Mouse (Mus musculus) limb, embryonic 14.5 days (tissue): ENCODE measurements around the gene Gm9508. TPM values are rescaled to one million over a fixed set of nuclear protein-coding genes. Genes with fewer than 3 reads are reported as not detected.

Experiments used
- ATAC-seq: fragments of 200-750 bp; cut with Nextera tagmentation; 2 replicates; pipeline ENCODE4 v1.8.0; 2017; ENCODE audit warnings: low read depth, moderate number of reproducible peaks, moderate TSS enrichment; ENCODE audit not compliant: low FRiP score
- DNase-seq: peaks from one replicate; pipeline ENCODE4 v3.0.0-alpha.2; 2015; ENCODE audit warnings: low spot score
- H3K27ac ChIP-seq: fragments of 300-500 bp; sonication (generic); replicated peaks from 2 replicates; pipeline ENCODE4 v1.5.1; 2014; ENCODE audit warnings: low read depth, mild to moderate bottlenecking, low read length, moderate library complexity, mixed read lengths
- H3K27me3 ChIP-seq: fragments of 300-500 bp; sonication (generic); 2 replicates; pipeline ENCODE4 v1.6.1; 2014; ENCODE audit warnings: low read length, mixed read lengths; ENCODE audit not compliant: control insufficient read depth, insufficient read depth
- H3K36me3 ChIP-seq: fragments of 300-500 bp; sonication (generic); 2 replicates; pipeline ENCODE4 v1.6.1; 2014; ENCODE audit warnings: mild to moderate bottlenecking, low read length, moderate library complexity, mixed read lengths; ENCODE audit not compliant: control insufficient read depth, insufficient read depth
- H3K4me1 ChIP-seq: fragments of 300-500 bp; sonication (generic); 2 replicates; pipeline ENCODE4 v1.6.1; 2014; ENCODE audit warnings: antibody characterized with exemption, low read length, mixed read lengths; ENCODE audit not compliant: control insufficient read depth, insufficient read depth
- H3K4me2 ChIP-seq: fragments of 300-500 bp; sonication (generic); replicated peaks from 2 replicates; pipeline ENCODE4 v1.6.1; 2014; ENCODE audit warnings: low read depth, mild to moderate bottlenecking, low read length, moderate library complexity; ENCODE audit not compliant: severe bottlenecking
- H3K4me3 ChIP-seq: fragments of 300-500 bp; sonication (generic); replicated peaks from 2 replicates; pipeline ENCODE4 v1.5.1; 2014; ENCODE audit warnings: low read length
- H3K9ac ChIP-seq: fragments of 300-500 bp; sonication (generic); 2 replicates; pipeline ENCODE4 v1.6.1; 2014; ENCODE audit warnings: mild to moderate bottlenecking, low read depth, low read length, moderate library complexity; ENCODE audit not compliant: severe bottlenecking
- H3K9me3 ChIP-seq: fragments of 300-500 bp; sonication (generic); 2 replicates; pipeline ENCODE4 v1.6.1; 2016; ENCODE audit warnings: low read length; ENCODE audit not compliant: control insufficient read depth
- POLR2A ChIP-seq: fragments of 200-500 bp; IDR thresholded peaks from 2 replicates; pipeline ENCODE4 v1.8.0; 2012; ENCODE audit warnings: inconsistent platforms, mild to moderate bottlenecking, moderate library complexity, borderline replicate concordance; ENCODE audit not compliant: insufficient read depth, insufficient read length; ENCODE audit errors: extremely low read depth
- WGBS: fragments of 180-500 bp; shearing (Covaris S2); extraction: QIAGEN DNeasy Blood & Tissue Kit; methylation state at CpG from one replicate; pipeline ENCODE4 v1.1.7; 2014; 5-methylcytosine and 5-hydroxymethylcytosine counted together
- polyA plus RNA-seq, 2 experiments: library from polyadenylated mRNA; depleted of rRNA in 1 of 2; stranded (reverse) in 1 of 2; unstranded in 1 of 2; fragments of >200 nt; fragmentation: Nextera tagmentation in 1 of 2; extraction: Ambion mirVana in 1 of 2; gene quantifications; 2 replicates each; pipeline versions ENCODE4 v1.2.1 to v1.2.3; 2012 to 2014

Gm9508 gene
- polyA plus RNA-seq, 2 experiments, result not detected

- DNase-seq, result no peak
- Histone ChIP-seq H3K36me3 (peaks cover 37% of the 10 kb centered on the region), H3K27me3 (no peaks in the 10 kb centered on the region), H3K27ac (no peak overlapping the region), H3K4me3 (no peak overlapping the region), H3K4me1 (no peaks in the 10 kb centered on the region), H3K4me2 (no peak overlapping the region), H3K9ac (no peak overlapping the region), H3K9me3 (no peaks in the 10 kb centered on the region)
- ATAC-seq, result no peak
- WGBS, result 86% methylated on average over 8 of the region's 8 CpGs
- no peak for TF ChIP-seq POLR2A
Observed at GRCm38 (mm10) chr10:77647901-77648300, 49.1 kb downstream of the Gm9508 start.

DNA sequence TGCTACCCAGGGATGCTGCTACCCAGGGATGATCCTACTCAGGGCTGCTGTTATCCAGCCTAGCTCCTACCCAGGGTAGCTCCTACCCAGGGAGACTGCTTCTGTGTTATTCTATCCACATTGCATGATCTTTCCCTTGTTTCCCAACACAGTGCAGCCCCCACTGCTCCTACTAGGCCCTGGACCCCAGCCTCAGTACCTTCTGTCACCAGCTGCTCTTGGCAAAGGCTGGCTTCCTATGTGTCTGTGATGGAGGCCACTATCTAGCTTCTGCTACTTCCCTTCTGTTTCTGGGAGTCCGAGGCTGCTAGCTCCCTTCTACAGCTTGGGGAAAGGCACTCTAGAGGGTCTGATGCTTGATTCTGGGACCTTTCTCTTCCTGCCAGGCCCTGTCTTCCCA lies 49.6 kb downstream of the Gm9508 start:
- no peak overlapping the region for H3K27ac ChIP-seq
- ATAC-seq (no peak), DNase-seq (no peak)
- H3K36me3 ChIP-seq, result peaks cover 41% of the 10 kb centered on the region
- no peaks in the 10 kb centered on the region for H3K9me3 ChIP-seq
- 88% methylated on average over 1 of the region's 1 CpGs for WGBS
- no peak overlapping the region for H3K4me2 ChIP-seq
- H3K4me3 ChIP-seq, result no peak overlapping the region
- no peak for TF ChIP-seq POLR2A
- H3K4me1 ChIP-seq, result no peaks in the 10 kb centered on the region
- H3K27me3 ChIP-seq, result no peaks in the 10 kb centered on the region
- H3K9ac ChIP-seq, result no peak overlapping the region

Other genes with a start within 250 kb of the Gm9508 start
- gene Fam207a, start 181.4 kb downstream of the Gm9508 start, polyA plus RNA-seq (2012; rRNA removed), result 35.5 and 38.6 TPM in 2 replicates
- gene Fam207a, start 181.4 kb downstream of the Gm9508 start, polyA plus RNA-seq (2014; fragmentation: Nextera tagmentation; extraction: Ambion mirVana), result 40.6 and 41.7 TPM in 2 replicates
- 2.7 and 2.9 TPM in 2 replicates for gene Itgb2, start 167.0 kb downstream of the Gm9508 start, polyA plus RNA-seq (2012; rRNA removed)
- gene Itgb2, start 167.0 kb downstream of the Gm9508 start, polyA plus RNA-seq (2014; fragmentation: Nextera tagmentation; extraction: Ambion mirVana), result 2.5 and 3.7 TPM in 2 replicates
- 117 and 122 TPM in 2 replicates for gene Pttg1ip, start 115.5 kb downstream of the Gm9508 start, polyA plus RNA-seq (2012; rRNA removed)
- gene Pttg1ip, start 115.5 kb downstream of the Gm9508 start, polyA plus RNA-seq (2014; fragmentation: Nextera tagmentation; extraction: Ambion mirVana), result 138 and 147 TPM in 2 replicates
- gene Sumo3, start 91.1 kb downstream of the Gm9508 start, polyA plus RNA-seq (2012; rRNA removed), result 466 and 472 TPM in 2 replicates
- 328 and 351 TPM in 2 replicates for gene Sumo3, start 91.1 kb downstream of the Gm9508 start, polyA plus RNA-seq (2014; fragmentation: Nextera tagmentation; extraction: Ambion mirVana)
- 1.8 and 8.4 TPM in 2 replicates for gene Gm49325, start 91.0 kb downstream of the Gm9508 start, polyA plus RNA-seq (2012; rRNA removed)
- 1.9 and 5.8 TPM in 2 replicates for gene Gm49325, start 91.0 kb downstream of the Gm9508 start, polyA plus RNA-seq (2014; fragmentation: Nextera tagmentation; extraction: Ambion mirVana)
- gene Ube2g2, start 75.0 kb downstream of the Gm9508 start, polyA plus RNA-seq (2012; rRNA removed), result 55.1 and 59.8 TPM in 2 replicates
- gene Ube2g2, start 75.0 kb downstream of the Gm9508 start, polyA plus RNA-seq (2014; fragmentation: Nextera tagmentation; extraction: Ambion mirVana), result 57.4 and 58.6 TPM in 2 replicates
- 2.0 TPM in 2 replicates for gene Tspear, start 10.7 kb downstream of the Gm9508 start, polyA plus RNA-seq (2012; rRNA removed)
- 1.1 and 1.5 TPM in 2 replicates for gene Tspear, start 10.7 kb downstream of the Gm9508 start, polyA plus RNA-seq (2014; fragmentation: Nextera tagmentation; extraction: Ambion mirVana)
- gene Gm19402, start 6.5 kb downstream of the Gm9508 start, polyA plus RNA-seq (2012; rRNA removed), result not detected in 2 replicates
- gene Gm19402, start 6.5 kb downstream of the Gm9508 start, polyA plus RNA-seq (2014; fragmentation: Nextera tagmentation; extraction: Ambion mirVana), result not detected in 2 replicates
- not detected in 2 replicates for gene Gm10272, start 9.4 kb upstream of the Gm9508 start, polyA plus RNA-seq (2012; rRNA removed)
- not detected in 2 replicates for gene Gm10272, start 9.4 kb upstream of the Gm9508 start, polyA plus RNA-seq (2014; fragmentation: Nextera tagmentation; extraction: Ambion mirVana)
- not detected in 2 replicates for gene Gm10024, start 14.2 kb upstream of the Gm9508 start, polyA plus RNA-seq (2012; rRNA removed)
- gene Gm10024, start 14.2 kb upstream of the Gm9508 start, polyA plus RNA-seq (2014; fragmentation: Nextera tagmentation; extraction: Ambion mirVana), result 0.94 TPM in 1 of 2 replicates, not detected in the other
- not detected in 2 replicates for gene Gm10142, start 18.6 kb upstream of the Gm9508 start, polyA plus RNA-seq (2012; rRNA removed)
- gene Gm10142, start 18.6 kb upstream of the Gm9508 start, polyA plus RNA-seq (2014; fragmentation: Nextera tagmentation; extraction: Ambion mirVana), result not detected in 2 replicates
- 0.10 and 0.20 TPM in 2 replicates for gene Krtap12-1, start 23.4 kb upstream of the Gm9508 start, polyA plus RNA-seq (2012; rRNA removed)
- not detected in 2 replicates for gene Krtap12-1, start 23.4 kb upstream of the Gm9508 start, polyA plus RNA-seq (2014; fragmentation: Nextera tagmentation; extraction: Ambion mirVana)
- not detected in 2 replicates for gene Gm10100, start 29.3 kb upstream of the Gm9508 start, polyA plus RNA-seq (2012; rRNA removed)
- not detected in 2 replicates for gene Gm10100, start 29.3 kb upstream of the Gm9508 start, polyA plus RNA-seq (2014; fragmentation: Nextera tagmentation; extraction: Ambion mirVana)
- gene Gm18596, start 45.4 kb upstream of the Gm9508 start, polyA plus RNA-seq (2012; rRNA removed), result not detected in 2 replicates
- not detected in 2 replicates for gene Gm18596, start 45.4 kb upstream of the Gm9508 start, polyA plus RNA-seq (2014; fragmentation: Nextera tagmentation; extraction: Ambion mirVana)
- gene Gm9736, start 54.1 kb upstream of the Gm9508 start, polyA plus RNA-seq (2012; rRNA removed), result not detected in 2 replicates
- gene Gm9736, start 54.1 kb upstream of the Gm9508 start, polyA plus RNA-seq (2014; fragmentation: Nextera tagmentation; extraction: Ambion mirVana), result not detected in 2 replicates
- gene Gm3233, start 62.4 kb upstream of the Gm9508 start, polyA plus RNA-seq (2012; rRNA removed), result not detected in 2 replicates
- not detected in 2 replicates for gene Gm3233, start 62.4 kb upstream of the Gm9508 start, polyA plus RNA-seq (2014; fragmentation: Nextera tagmentation; extraction: Ambion mirVana)
- not detected in 2 replicates for gene Gm3238, start 74.1 kb upstream of the Gm9508 start, polyA plus RNA-seq (2012; rRNA removed)
- gene Gm3238, start 74.1 kb upstream of the Gm9508 start, polyA plus RNA-seq (2014; fragmentation: Nextera tagmentation; extraction: Ambion mirVana), result not detected in 2 replicates
- not detected in 2 replicates for gene Gm7138, start 79.7 kb upstream of the Gm9508 start, polyA plus RNA-seq (2012; rRNA removed)
- not detected in 2 replicates for gene Gm7138, start 79.7 kb upstream of the Gm9508 start, polyA plus RNA-seq (2014; fragmentation: Nextera tagmentation; extraction: Ambion mirVana)
- not detected in 2 replicates for gene Gm3250, start 85.3 kb upstream of the Gm9508 start, polyA plus RNA-seq (2012; rRNA removed)
- gene Gm3250, start 85.3 kb upstream of the Gm9508 start, polyA plus RNA-seq (2014; fragmentation: Nextera tagmentation; extraction: Ambion mirVana), result not detected in 2 replicates
- not detected in 2 replicates for gene Gm7137, start 91.0 kb upstream of the Gm9508 start, polyA plus RNA-seq (2012; rRNA removed)
- not detected in 2 replicates for gene Gm7137, start 91.0 kb upstream of the Gm9508 start, polyA plus RNA-seq (2014; fragmentation: Nextera tagmentation; extraction: Ambion mirVana)
- not detected in 2 replicates for gene Gm9639, start 97.8 kb upstream of the Gm9508 start, polyA plus RNA-seq (2012; rRNA removed)
- gene Gm9639, start 97.8 kb upstream of the Gm9508 start, polyA plus RNA-seq (2014; fragmentation: Nextera tagmentation; extraction: Ambion mirVana), result not detected in 2 replicates
- gene Gm19668, start 101.9 kb upstream of the Gm9508 start, polyA plus RNA-seq (2012; rRNA removed), result not detected in 2 replicates
- gene Gm19668, start 101.9 kb upstream of the Gm9508 start, polyA plus RNA-seq (2014; fragmentation: Nextera tagmentation; extraction: Ambion mirVana), result not detected in 2 replicates
- not detected in 2 replicates for gene Gm9507, start 114.6 kb upstream of the Gm9508 start, polyA plus RNA-seq (2012; rRNA removed)
- not detected in 2 replicates for gene Gm9507, start 114.6 kb upstream of the Gm9508 start, polyA plus RNA-seq (2014; fragmentation: Nextera tagmentation; extraction: Ambion mirVana)
- 0.13 and 0.25 TPM in 2 replicates for gene Gm2696, start 117.4 kb upstream of the Gm9508 start, polyA plus RNA-seq (2012; rRNA removed)
- not detected in 2 replicates for gene Gm2696, start 117.4 kb upstream of the Gm9508 start, polyA plus RNA-seq (2014; fragmentation: Nextera tagmentation; extraction: Ambion mirVana)
- gene Krtap10-4, start 129.9 kb upstream of the Gm9508 start, polyA plus RNA-seq (2012; rRNA removed), result not detected in 2 replicates
- not detected in 2 replicates for gene Krtap10-4, start 129.9 kb upstream of the Gm9508 start, polyA plus RNA-seq (2014; fragmentation: Nextera tagmentation; extraction: Ambion mirVana)
- gene Krtap10-10, start 138.7 kb upstream of the Gm9508 start, polyA plus RNA-seq (2012; rRNA removed), result 0.08 and 0.14 TPM in 2 replicates
- not detected in 2 replicates for gene Krtap10-10, start 138.7 kb upstream of the Gm9508 start, polyA plus RNA-seq (2014; fragmentation: Nextera tagmentation; extraction: Ambion mirVana)
- not detected in 2 replicates for gene Gm36176, start 149.6 kb upstream of the Gm9508 start, polyA plus RNA-seq (2012; rRNA removed)
- gene Gm36176, start 149.6 kb upstream of the Gm9508 start, polyA plus RNA-seq (2014; fragmentation: Nextera tagmentation; extraction: Ambion mirVana), result not detected in 2 replicates
- gene Gm10318, start 155.6 kb upstream of the Gm9508 start, polyA plus RNA-seq (2012; rRNA removed), result 0.13 TPM in 1 of 2 replicates, not detected in the other
- not detected in 2 replicates for gene Gm10318, start 155.6 kb upstream of the Gm9508 start, polyA plus RNA-seq (2014; fragmentation: Nextera tagmentation; extraction: Ambion mirVana)
- gene Gm3285, start 164.7 kb upstream of the Gm9508 start, polyA plus RNA-seq (2012; rRNA removed), result 0.06 and 0.10 TPM in 2 replicates
- gene Gm3285, start 164.7 kb upstream of the Gm9508 start, polyA plus RNA-seq (2014; fragmentation: Nextera tagmentation; extraction: Ambion mirVana), result not detected in 2 replicates
- 3.6 and 4.8 TPM in 2 replicates for gene Lrrc3, start 205.3 kb upstream of the Gm9508 start, polyA plus RNA-seq (2012; rRNA removed)
- 3.4 and 3.6 TPM in 2 replicates for gene Lrrc3, start 205.3 kb upstream of the Gm9508 start, polyA plus RNA-seq (2014; fragmentation: Nextera tagmentation; extraction: Ambion mirVana)